Mouse (Mus musculus): ENCODE data around the gene Bub3.
A peak's percentile ranks its signal among the peaks of the same experiment; 100 is the strongest.

Gene Bub3

GRCm38 (mm10) chr7:131559986-131560696 is at the start of gene Bub3:
Gene Bub3, plus strand, starts transcription at chr7:131560222.
- peak; percentile 91 to 95 for DNase-seq (ENCODE audit: low spot score in 2 of 2)

DNA sequence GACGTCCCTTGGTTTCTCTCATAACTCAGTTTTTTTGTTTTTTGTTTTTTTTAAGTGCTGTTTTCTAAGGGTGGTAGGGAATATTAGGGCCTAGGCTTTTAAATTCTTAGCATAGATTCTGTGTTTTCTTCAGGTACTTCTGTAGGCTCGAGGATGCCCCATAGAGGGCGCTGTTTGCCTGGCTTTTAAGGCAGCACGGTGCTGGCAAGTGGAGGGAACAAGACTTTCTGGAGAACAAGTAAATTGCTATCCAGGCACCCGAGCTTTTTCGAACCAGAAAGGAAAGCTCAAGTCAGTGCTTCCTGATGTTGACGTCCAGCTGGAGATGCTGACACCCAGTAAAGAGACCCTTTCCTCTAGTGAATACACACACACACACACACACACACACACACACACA is 20.0 kb upstream of the Bub3 start:
- peak; percentile 84 to 87 for DNase-seq (ENCODE audit: low spot score in 2 of 2)

DNA sequence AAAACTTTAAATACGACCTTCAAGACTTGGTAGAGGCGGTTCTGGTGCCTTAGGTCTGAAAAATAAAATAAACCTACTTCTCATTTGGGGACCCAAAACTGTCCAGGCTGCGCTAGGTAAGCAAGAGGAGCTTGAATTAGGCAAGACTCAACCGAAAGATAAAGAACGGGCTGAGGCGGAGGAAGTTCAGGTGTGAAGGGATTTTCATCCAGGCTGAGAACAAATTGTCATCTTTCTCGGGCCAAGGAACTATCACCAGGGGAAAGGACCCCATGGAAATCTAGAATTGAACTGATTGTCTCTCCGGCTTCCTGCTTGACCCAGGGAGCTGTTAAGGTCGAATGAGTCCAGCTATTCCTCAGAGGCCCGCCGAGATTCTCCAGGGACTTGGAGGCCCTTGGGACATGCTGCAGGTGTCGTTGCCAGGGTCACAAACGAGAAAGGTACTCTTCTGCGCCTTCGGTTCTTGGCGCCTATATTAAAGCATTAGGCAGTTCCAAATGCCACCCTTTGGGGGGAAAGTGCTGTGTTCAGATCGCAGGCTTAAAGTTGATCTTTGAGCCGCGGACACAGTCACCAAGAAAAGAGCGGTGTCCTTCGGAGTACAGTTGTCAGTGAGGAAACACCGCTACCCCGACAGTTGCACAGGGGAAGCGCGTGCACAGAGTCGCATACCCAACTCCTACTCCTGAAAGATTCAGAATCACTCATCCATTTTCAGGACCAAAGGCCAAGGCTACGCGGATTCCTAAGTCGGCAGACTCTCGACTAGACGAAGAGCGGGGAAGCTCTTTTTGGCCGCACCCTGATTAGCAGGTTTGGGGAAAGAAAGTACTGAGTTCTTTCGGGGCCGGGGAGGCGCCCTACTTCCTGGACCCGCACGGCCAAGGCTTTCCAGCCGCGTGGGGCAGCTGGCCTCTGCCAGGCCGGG is 18.6 kb upstream of the Bub3 start:
- DNase-seq (ENCODE audit: low spot score in 2 of 2) = no peak

DNA sequence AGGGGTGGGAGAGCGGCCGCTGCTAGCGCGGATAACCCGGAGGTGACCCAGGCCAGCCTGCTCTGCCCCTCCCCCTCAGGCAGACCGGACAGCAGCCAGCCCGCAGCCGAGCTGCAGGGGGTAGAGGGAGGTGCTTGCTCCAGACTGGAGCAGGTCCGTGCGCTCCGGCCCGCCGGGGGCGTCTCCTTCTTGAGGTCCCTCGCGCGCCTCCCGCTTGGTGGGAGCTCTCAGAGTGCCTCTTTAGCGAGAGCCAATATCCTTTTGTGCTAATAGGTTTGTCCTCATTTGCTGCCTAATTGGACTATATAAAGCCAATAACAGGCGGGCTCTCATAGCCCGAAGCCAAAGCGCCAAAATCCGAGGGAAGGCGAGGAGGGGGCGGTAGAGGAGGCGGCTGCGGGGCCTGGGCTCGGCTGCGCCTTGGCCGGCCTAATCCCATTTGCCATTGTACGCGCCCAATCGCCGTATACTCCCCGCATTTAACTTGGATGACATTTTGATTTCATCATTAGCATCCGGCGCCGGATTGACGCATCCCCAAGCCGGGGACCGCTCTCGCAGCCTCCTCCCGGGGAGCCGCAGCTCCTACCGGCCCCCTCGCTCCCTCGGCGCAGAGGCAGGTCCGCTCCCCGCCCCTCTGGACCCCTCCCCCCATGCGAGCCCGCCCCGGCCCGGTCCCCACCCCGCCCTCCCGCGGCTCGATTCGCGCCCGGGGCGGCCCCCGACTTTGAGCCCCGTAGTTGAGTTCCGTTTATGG is 17.7 kb upstream of the Bub3 start, which contains the start of gene Hmx3:
Gene Hmx3, plus strand, starts transcription at position 753 of the 757 bp plus-strand sequence.
- DNase-seq (ENCODE audit: low spot score in 2 of 2) = no peak

DNA sequence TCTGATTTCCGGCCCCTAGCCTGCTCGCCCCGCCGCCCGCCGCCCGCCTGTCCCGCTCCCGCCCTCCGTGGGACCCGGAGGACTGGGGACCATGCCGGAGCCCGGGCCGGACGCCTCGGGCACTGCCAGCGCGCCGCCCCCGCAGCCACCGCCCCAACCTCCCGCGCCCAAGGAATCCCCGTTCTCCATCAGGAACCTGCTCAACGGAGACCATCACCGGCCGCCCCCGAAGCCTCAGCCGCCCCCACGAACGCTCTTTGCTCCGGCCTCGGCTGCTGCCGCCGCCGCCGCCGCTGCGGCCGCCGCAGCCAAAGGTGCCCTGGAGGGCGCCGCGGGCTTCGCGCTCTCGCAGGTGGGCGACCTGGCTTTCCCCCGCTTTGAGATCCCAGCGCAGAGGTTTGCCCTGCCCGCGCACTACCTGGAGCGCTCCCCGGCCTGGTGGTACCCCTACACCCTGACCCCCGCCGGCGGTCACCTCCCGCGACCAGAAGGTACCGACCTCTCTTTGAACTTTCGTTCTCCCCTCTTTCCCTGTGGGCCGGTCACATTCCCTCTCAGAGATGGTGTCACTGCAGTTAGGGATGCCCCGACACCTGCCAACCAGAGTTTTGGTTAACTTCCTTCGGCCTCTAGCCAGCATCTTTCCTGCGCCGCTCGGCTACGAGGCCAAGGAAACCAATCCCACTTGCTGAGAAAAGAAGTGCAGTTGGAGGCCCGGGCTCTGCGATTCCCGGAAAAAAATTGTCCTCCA is 17.0 kb upstream of the Bub3 start:
- DNase-seq (ENCODE audit: low spot score in 2 of 2) = no peak

- DNase-seq (ENCODE audit: low spot score in 2 of 2) = no peak
Measured at GRCm38 (mm10) chr7:131543623-131544481, 16.2 kb upstream of the Bub3 start.

DNA sequence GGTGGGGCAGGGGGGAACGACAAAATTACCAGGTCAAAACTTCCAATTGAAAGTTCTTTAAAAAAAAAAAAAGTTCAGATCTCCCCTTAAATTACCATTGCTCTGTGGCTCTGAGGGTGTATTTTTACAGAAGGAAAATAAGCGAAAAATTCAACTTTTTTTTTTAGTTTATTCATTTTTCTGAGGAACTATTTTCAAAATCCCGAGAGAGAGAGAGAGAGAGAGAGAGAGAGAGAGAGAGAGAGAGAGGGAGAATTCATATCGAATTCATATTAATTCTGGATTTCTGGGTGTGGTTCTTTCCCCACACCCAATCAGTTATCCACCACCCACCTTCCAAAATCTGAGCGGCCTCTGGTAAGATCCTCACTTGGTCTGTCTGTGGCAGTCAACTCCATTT is 15.2 kb upstream of the Bub3 start:
- DNase-seq (ENCODE audit: low spot score in 2 of 2) = no peak

- no peak for DNase-seq (ENCODE audit: low spot score in 2 of 2)
Measured at GRCm38 (mm10) chr7:131545701-131546385, 14.2 kb upstream of the Bub3 start.

DNA sequence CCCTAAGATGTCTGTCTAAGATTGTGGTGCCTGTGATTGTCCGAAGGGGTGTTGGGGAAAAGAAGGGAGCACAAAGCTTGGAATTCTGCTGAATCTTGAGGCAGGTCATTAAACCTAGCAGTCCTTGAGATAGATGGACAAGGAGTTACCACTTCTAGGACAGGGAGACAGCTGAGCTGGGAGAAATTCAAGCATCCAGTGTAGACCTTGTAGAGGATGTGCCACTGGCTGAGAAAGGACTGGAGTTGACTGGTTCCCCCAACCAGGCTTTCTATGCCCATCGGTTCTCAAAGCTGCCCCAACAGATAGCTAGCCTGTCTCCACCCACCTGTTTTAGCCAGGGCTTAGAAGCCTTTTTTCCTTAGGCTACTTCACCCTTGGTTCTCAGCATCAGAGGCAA is 13.6 kb upstream of the Bub3 start:
- no peak for DNase-seq (ENCODE audit: low spot score in 2 of 2)

DNA sequence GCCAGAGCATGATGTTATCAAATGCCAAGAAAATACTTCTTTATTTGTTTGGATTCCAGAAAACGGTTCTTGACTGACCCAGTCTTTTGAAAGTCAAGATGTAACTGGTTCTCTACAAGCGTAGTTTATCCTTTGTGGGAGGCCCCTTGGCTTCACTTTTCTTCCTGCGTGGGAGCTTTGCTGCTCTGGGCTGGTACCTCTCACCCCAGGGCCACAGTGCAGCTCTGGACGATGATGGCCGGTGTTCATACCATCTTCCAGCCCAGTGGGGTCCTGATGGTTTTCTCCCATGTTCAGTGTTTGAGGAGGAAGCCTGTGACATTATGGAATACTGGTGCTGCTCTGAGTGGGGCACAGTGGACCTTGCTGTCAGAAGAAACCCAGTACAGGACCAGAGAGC is 12.5 kb upstream of the Bub3 start:
- no peak for DNase-seq (ENCODE audit: low spot score in 2 of 2)

GRCm38 (mm10) chr7:131548473-131548872 is 11.5 kb upstream of the Bub3 start, which contains the start of gene Hmx2:
Gene Hmx2, plus strand, starts transcription at chr7:131548773.
- no peak for DNase-seq (ENCODE audit: low spot score in 2 of 2)

DNA sequence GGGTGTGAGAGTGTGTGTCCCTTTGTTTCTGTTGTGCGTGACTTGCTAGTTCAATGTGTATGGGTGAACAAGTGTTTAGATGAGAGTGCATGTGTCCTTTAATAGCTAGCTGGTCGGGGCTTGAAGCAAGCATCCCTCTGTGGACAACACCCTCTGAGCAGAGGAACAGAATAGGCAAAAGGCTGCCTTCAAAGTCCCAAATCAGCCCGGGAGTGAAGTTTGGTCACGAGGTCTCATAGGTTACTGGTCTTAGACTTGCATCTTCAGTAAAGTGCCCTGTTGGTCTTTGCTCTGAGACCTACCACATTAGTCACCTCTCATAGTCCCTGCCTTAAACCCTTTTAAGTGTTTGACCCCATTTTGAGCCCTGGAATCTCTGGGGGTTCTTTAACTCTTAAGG is 8.6 kb upstream of the Bub3 start:
- DNase-seq (ENCODE audit: low spot score in 2 of 2) = no peak

DNA sequence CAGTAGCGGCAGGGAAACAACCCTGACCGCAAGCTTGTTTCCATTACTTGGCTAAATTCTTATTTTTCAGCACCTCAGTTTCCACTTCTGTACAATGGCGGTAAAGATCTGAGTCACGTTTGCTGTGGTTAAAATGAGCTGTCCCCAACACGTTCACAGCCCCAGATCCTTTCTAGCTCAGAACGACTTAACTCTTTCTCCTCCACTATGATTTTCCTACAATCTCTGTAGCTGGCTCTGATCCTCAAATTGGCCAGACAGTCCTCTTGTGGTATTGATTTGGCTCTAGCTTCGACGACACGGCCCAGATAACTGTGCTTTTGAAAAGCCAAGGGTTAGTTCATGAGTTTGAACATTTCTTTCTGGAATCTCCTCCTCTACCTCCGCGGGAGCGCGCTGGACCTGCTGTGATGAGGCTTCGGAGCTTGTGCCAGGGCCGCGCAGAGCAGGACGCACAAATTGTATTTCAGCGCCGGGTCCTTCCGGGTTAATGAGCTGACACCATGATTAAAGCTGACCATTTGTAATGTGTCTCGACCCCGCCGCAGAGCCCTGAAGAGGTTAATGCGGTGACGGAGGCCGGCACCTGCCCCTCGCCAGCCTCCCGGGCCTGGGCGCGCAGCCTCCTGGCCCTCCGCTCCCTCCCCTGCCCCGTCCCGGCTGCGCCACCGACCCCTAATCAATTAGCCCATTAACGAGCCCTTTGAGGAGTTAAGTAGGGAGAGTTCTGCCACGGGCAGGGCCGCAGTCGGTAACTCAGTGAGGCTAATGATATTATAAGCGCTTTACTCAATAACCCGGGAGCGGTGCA is 7.9 kb upstream of the Bub3 start:
- no peak for DNase-seq (ENCODE audit: low spot score in 2 of 2)

DNA sequence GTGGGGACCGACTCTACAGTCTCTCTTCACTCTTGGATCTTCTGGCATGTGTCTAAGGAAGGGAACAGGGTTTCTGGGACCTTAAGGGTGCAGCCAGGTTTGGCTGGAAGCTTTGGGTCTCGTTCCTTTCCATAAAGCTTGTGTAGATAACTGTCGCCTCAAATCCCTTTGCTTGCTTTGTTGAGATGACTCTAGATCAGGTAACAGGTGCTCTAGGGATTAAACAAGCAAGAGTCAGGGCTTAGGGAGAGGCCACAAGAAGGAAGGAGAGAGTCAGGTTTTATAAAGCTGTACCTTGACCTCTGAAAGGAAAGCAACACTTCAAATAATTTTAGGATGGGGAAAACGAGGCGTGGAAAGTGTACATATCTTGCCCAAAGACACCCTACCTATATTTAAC is 7.2 kb upstream of the Bub3 start:
- DNase-seq (ENCODE audit: low spot score in 2 of 2) = no peak

GRCm38 (mm10) chr7:131553771-131554175 is 6.2 kb upstream of the Bub3 start:
- DNase-seq (ENCODE audit: low spot score in 2 of 2) = no peak

- DNase-seq (ENCODE audit: low spot score in 2 of 2) = no peak
Measured at GRCm38 (mm10) chr7:131554341-131555180, 5.5 kb upstream of the Bub3 start.

DNA sequence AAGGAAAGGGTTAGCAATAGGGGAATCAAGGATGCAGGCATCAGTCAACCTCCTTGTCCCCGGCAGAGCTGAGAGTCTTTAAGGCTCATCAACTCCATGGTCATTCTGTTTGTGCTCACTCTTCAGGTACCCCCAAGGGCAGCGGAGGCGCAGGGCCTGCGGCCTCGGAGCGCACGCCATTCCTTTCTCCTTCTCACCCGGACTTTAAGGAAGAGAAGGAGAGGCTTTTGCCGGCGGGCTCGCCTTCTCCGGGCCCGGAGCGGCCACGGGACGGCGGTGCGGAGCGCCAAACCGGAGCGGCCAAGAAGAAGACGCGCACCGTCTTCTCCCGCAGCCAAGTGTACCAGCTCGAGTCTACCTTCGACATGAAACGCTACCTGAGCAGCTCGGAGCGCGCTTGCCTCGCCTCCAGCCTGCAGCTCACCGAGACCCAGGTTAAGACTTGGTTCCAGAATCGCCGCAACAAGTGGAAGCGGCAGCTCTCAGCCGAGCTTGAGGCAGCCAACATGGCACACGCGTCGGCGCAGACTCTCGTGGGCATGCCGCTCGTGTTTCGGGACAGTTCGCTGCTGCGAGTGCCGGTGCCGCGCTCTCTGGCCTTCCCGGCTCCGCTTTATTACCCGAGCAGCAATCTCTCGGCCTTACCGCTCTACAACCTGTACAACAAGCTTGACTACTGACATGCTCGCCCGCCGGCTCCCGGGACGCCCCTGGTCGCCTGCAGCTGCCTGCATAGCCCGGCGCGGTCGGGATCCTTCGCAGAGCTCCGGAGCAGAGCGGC is 4.5 kb upstream of the Bub3 start:
- DNase-seq (ENCODE audit: low spot score in 2 of 2) = no peak
